Mouse (Mus musculus) left cerebral cortex, adult 6 months (tissue): Measurements from ENCODE around the gene Hrnr. TPM values are rescaled to one million over a fixed set of nuclear protein-coding genes. Genes with fewer than 3 reads are reported as not detected.

Source experiments
- long read RNA-seq, 2 experiments: library from polyadenylated mRNA; unstranded; transcript quantifications; one replicate each; pipeline ENCODE4 v2.0.0; 2019 to 2020
- polyA plus RNA-seq: library from polyadenylated mRNA; unstranded; fragments of <200 nt; fragmentation: Nextera tagmentation; gene quantifications from 2 replicates; pipeline ENCODE4 v1.2.3, GENCODE M21; 2021

Hrnr gene
- polyA plus RNA-seq = not detected in 2 replicates
- long read RNA-seq, experiment 1 = 0 reads
- long read RNA-seq, experiment 2 = 0 reads

DNA sequence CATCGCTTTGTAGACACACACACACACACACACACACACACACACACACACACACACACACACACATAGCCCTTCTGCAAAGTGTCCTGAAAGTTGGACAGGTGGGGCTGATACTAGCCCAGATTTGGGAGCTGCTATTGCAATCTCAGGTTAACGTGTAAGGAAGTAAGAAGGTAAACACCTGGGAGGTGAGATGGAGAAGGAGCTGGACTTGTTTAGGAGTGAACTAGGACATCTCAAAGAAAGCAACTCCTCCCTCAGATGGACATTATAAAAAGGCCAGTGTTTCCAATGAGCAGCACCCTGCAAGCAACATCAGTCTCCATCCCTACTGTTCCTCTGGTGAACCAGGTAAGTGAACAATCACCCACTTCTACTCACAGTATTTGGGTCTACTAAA lies at the start of gene Hrnr:
Gene Hrnr (plus strand): TSS at position 301 of the 400 bp plus-strand sequence.

DNA sequence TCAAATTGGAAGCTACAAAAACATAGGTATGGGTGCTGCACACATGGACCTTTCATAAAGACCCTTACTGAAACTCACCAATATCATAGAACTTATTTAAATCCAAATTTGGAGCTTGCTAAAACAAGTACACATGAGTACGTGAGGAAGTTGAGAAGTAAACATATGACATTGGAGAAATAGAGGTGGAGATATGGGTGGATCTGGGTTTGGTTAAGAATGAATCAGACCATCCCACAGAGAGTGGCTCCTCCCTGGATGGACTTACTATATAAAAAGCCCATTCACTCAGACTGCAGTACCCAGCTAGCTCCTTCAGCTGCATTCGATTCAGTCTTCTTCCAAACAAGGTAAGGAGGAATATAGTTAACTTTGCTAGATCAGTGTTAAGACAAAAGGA lies 46.3 kb upstream of the Hrnr start, which contains the start of gene Flg:
Gene Flg (plus strand): TSS at position 301 of the 400 bp plus-strand sequence.

Other genes starting within 250 kb of the Hrnr start
- not detected in 2 replicates for gene Crnn, start 175.0 kb upstream of the Hrnr start, polyA plus RNA-seq
- not detected in 2 replicates for gene Flg2, start 122.5 kb upstream of the Hrnr start, polyA plus RNA-seq
- 0.03 TPM in 1 of 2 replicates, not detected in the other for gene Flg, start 46.2 kb upstream of the Hrnr start, polyA plus RNA-seq
- not detected in 2 replicates for gene Rptn, start 74.0 kb downstream of the Hrnr start, polyA plus RNA-seq
- gene Tchh, start 122.6 kb downstream of the Hrnr start, polyA plus RNA-seq = 1.2 TPM in 2 replicates
- not detected in 2 replicates for gene Tchhl1, start 149.0 kb downstream of the Hrnr start, polyA plus RNA-seq
- gene S100a11, start 200.7 kb downstream of the Hrnr start, polyA plus RNA-seq = 20.3 and 32.9 TPM in 2 replicates
- gene S100a10, start 235.3 kb downstream of the Hrnr start, polyA plus RNA-seq = 113 and 115 TPM in 2 replicates